Mouse (Mus musculus): ENCODE measurements around the gene Timm29. TPM values are rescaled to one million over a fixed set of nuclear protein-coding genes. Genes with fewer than 3 reads are reported as not detected.

Timm29 gene
- polyA plus RNA-seq (2015; fragmentation: Illumina TruSeq; extraction: RNeasy Lipid Tissue Mini Kit (QIAGEN cat#74804); ENCODE audit: low read depth, low replicate concordance) = 49.5 TPM

GRCm38 (mm10) chr9:21592703-21593121 lies at the start of gene Timm29, which contains the start of gene Yipf2:
TSS of gene Timm29 (plus strand) at chr9:21592722.
TSS of gene Yipf2 (minus strand) at chr9:21592828.

GRCm38 (mm10) chr9:21546789-21547074 lies 45.8 kb upstream of the Timm29 start, which contains the start of gene Carm1:
TSS of gene Carm1 (plus strand) at chr9:21546894.

GRCm38 (mm10) chr9:21615617-21616231 lies 23.2 kb downstream of the Timm29 start, which contains the start of gene Smarca4:
TSS of gene Smarca4 (plus strand) at chr9:21616169.

Other genes with a start within 250 kb of the Timm29 start
- gene Ilf3, start 224.9 kb upstream of the Timm29 start, polyA plus RNA-seq (2015; fragmentation: Illumina TruSeq; extraction: RNeasy Lipid Tissue Mini Kit (QIAGEN cat#74804); ENCODE audit: low read depth, low replicate concordance) = 63.8 TPM
- gene Qtrt1, start 180.9 kb upstream of the Timm29 start, polyA plus RNA-seq (2015; fragmentation: Illumina TruSeq; extraction: RNeasy Lipid Tissue Mini Kit (QIAGEN cat#74804); ENCODE audit: low read depth, low replicate concordance) = 23.6 TPM
- 42.6 TPM for gene Dnm2, start 167.8 kb upstream of the Timm29 start, polyA plus RNA-seq (2015; fragmentation: Illumina TruSeq; extraction: RNeasy Lipid Tissue Mini Kit (QIAGEN cat#74804); ENCODE audit: low read depth, low replicate concordance)
- gene Tmed1, start 82.5 kb upstream of the Timm29 start, polyA plus RNA-seq (2015; fragmentation: Illumina TruSeq; extraction: RNeasy Lipid Tissue Mini Kit (QIAGEN cat#74804); ENCODE audit: low read depth, low replicate concordance) = 22.1 TPM
- gene AB124611, start 66.5 kb upstream of the Timm29 start, polyA plus RNA-seq (2015; fragmentation: Illumina TruSeq; extraction: RNeasy Lipid Tissue Mini Kit (QIAGEN cat#74804); ENCODE audit: low read depth, low replicate concordance) = 0.88 TPM
- gene Carm1, start 45.8 kb upstream of the Timm29 start, polyA plus RNA-seq (2015; fragmentation: Illumina TruSeq; extraction: RNeasy Lipid Tissue Mini Kit (QIAGEN cat#74804); ENCODE audit: low read depth, low replicate concordance) = 48.7 TPM
- 24.2 TPM for gene Yipf2, start 106 bp downstream of the Timm29 start, polyA plus RNA-seq (2015; fragmentation: Illumina TruSeq; extraction: RNeasy Lipid Tissue Mini Kit (QIAGEN cat#74804); ENCODE audit: low read depth, low replicate concordance)
- 58.5 TPM for gene Smarca4, start 23.4 kb downstream of the Timm29 start, polyA plus RNA-seq (2015; fragmentation: Illumina TruSeq; extraction: RNeasy Lipid Tissue Mini Kit (QIAGEN cat#74804); ENCODE audit: low read depth, low replicate concordance)
- 12.1 TPM for gene Ldlr, start 130.8 kb downstream of the Timm29 start, polyA plus RNA-seq (2015; fragmentation: Illumina TruSeq; extraction: RNeasy Lipid Tissue Mini Kit (QIAGEN cat#74804); ENCODE audit: low read depth, low replicate concordance)
- gene Spc24, start 167.6 kb downstream of the Timm29 start, polyA plus RNA-seq (2015; fragmentation: Illumina TruSeq; extraction: RNeasy Lipid Tissue Mini Kit (QIAGEN cat#74804); ENCODE audit: low read depth, low replicate concordance) = 3.1 TPM
- 6.3 TPM for gene Kank2, start 206.0 kb downstream of the Timm29 start, polyA plus RNA-seq (2015; fragmentation: Illumina TruSeq; extraction: RNeasy Lipid Tissue Mini Kit (QIAGEN cat#74804); ENCODE audit: low read depth, low replicate concordance)
- gene Angptl8, start 242.8 kb downstream of the Timm29 start, polyA plus RNA-seq (2015; fragmentation: Illumina TruSeq; extraction: RNeasy Lipid Tissue Mini Kit (QIAGEN cat#74804); ENCODE audit: low read depth, low replicate concordance) = not detected